Mouse (Mus musculus) bone marrow, adult 2 months (tissue): ENCODE data around the gene Aqp8. TPM values are rescaled to one million over a fixed set of nuclear protein-coding genes. Genes with fewer than 3 reads are reported as not detected.

Source experiments
- H3K27ac ChIP-seq: fragments of 200-500 bp; 2 replicates; pipeline ENCODE4 v1.5.1; 2012; ENCODE audit warnings: low read depth, mild to moderate bottlenecking, control low read depth, inconsistent platforms, low read length; ENCODE audit not compliant: control insufficient read depth, poor library complexity, insufficient read depth
- H3K4me1 ChIP-seq: fragments of 200-500 bp; 2 replicates; pipeline ENCODE4 v1.6.1; 2011; ENCODE audit warnings: low read length; ENCODE audit not compliant: control insufficient read depth, insufficient read depth
- H3K4me3 ChIP-seq: fragments of 200-500 bp; replicated peaks from 2 replicates; pipeline ENCODE3; 2011; ENCODE audit warnings: mild to moderate bottlenecking, low read depth, low read length, control low read depth; ENCODE audit not compliant: control insufficient read depth
- CTCF ChIP-seq: fragments of 200-500 bp; IDR thresholded peaks from 2 replicates; pipeline ENCODE4 v1.5.1; 2011; ENCODE audit warnings: low read length, control low read depth; ENCODE audit not compliant: control insufficient read depth, insufficient read depth
- POLR2A ChIP-seq: fragments of 200-500 bp; IDR thresholded peaks from 2 replicates; pipeline ENCODE4 v1.6.1; 2011; ENCODE audit warnings: low read depth, mild to moderate bottlenecking, control low read depth, low read length, borderline replicate concordance; ENCODE audit not compliant: control insufficient read depth
- WGBS: fragments of 180-500 bp; shearing (Covaris S2); methylation state at CpG from one replicate; pipeline ENCODE4 v1.1.7; 2018; 5-methylcytosine and 5-hydroxymethylcytosine counted together
- polyA plus RNA-seq: library from polyadenylated mRNA; stranded (reverse); fragments of >200 nt; gene quantifications from 2 replicates; pipeline ENCODE4 v1.2.4, GENCODE M21; 2011; ENCODE audit warnings: low replicate concordance; ENCODE audit not compliant: missing spikeins, insufficient read depth, insufficient read length

Gene Aqp8
- polyA plus RNA-seq, 1 experiment, result 1.3 TPM

DNA sequence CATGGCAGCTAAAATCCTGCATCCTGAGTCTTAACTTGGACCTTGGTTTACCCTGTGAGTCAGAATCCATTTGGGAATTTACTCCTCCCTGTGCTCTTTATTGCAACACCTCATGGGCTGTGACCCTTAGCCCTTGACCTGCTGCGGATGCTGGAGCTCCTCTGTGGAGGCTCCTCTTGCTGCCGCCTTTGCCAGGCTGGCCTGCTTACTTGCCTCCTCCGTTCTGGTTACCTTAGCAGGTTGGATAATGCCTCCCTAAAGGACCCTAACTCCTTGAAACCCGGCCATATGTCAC lies 31.7 kb upstream of the Aqp8 start:
- Histone ChIP-seq H3K27ac (peak overlapping the region; percentile 84; the same call in 1 of the 2 replicates), H3K4me1 (peaks cover 2% of the 10 kb centered on the region; the same call in 1 of the 2 replicates), H3K4me3 (no peak overlapping the region)
- WGBS, result 82% methylated on average over 4 of the region's 4 CpGs
- TF ChIP-seq POLR2A (no peak), CTCF (no peak)

- no peak overlapping the region for H3K4me3 ChIP-seq
- H3K27ac ChIP-seq, result no peak overlapping the region
- 76% methylated on average over 4 of the region's 4 CpGs for WGBS
- H3K4me1 ChIP-seq, result peaks cover 2% of the 10 kb centered on the region; the same call in 1 of the 2 replicates
- TF ChIP-seq POLR2A, result no peak
- TF ChIP-seq CTCF, result no peak
Observed at GRCm38 (mm10) chr7:123431206-123431605, 30.9 kb upstream of the Aqp8 start.

DNA sequence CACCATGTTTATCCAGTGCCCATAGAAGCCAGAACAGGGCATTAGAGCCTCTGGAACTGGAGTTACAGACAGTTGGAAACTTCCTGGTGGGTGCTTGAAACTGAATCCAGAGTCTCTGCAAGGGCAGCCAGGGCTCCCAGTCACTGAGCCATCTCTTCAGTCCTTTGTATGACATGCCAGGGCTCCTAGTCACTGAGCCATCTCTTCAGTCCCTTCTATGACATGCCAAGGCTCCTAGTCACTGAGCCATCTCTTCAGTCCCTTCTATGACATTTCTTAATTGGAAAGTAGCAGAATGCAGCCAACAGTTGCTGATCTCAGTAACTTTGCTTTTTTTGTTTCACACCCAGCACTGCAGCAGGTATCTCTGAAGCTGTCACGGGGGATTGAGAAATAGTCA lies 20.0 kb upstream of the Aqp8 start:
- H3K27ac ChIP-seq, result no peak overlapping the region
- 57% methylated on average over 1 of the region's 1 CpGs for WGBS

GRCm38 (mm10) chr7:123448794-123449193 lies 13.3 kb upstream of the Aqp8 start:
- 69% methylated on average over 2 of the region's 2 CpGs for WGBS
- TF ChIP-seq POLR2A (no peak), CTCF (no peak)
- Histone ChIP-seq H3K27ac (no peak overlapping the region), H3K4me3 (no peak overlapping the region), H3K4me1 (no peaks in the 10 kb centered on the region)

More for the DNA sequence above, 20.0 kb upstream of the Aqp8 start:
- H3K4me1 ChIP-seq, result no peaks in the 10 kb centered on the region
- no peak overlapping the region for H3K4me3 ChIP-seq
- TF ChIP-seq CTCF (no peak), POLR2A (no peak)

- no peaks in the 10 kb centered on the region for H3K4me1 ChIP-seq
- TF ChIP-seq POLR2A (no peak), CTCF (no peak)
- no peak overlapping the region for H3K27ac ChIP-seq
- 83% methylated on average over 10 of the region's 10 CpGs for WGBS
- no peak overlapping the region for H3K4me3 ChIP-seq
Observed at GRCm38 (mm10) chr7:123449676-123450075, 12.4 kb upstream of the Aqp8 start.

- TF ChIP-seq CTCF (no peak), POLR2A (no peak)
- 76% methylated on average over 2 of the region's 2 CpGs for WGBS
- Histone ChIP-seq H3K27ac (no peak overlapping the region), H3K4me1 (no peaks in the 10 kb centered on the region), H3K4me3 (no peak overlapping the region)
Observed at GRCm38 (mm10) chr7:123450515-123450914, 11.6 kb upstream of the Aqp8 start.

- TF ChIP-seq CTCF, result no peak
- TF ChIP-seq POLR2A, result no peak
- H3K27ac ChIP-seq, result no peak overlapping the region
Observed at GRCm38 (mm10) chr7:123452551-123452950, 9.5 kb upstream of the Aqp8 start.

GRCm38 (mm10) chr7:123453066-123453465 lies 9.0 kb upstream of the Aqp8 start:
- no peak for TF ChIP-seq POLR2A
- TF ChIP-seq CTCF, result no peak
- WGBS, result 71% methylated on average over 8 of the region's 8 CpGs
- Histone ChIP-seq H3K4me1 (no peaks in the 10 kb centered on the region), H3K4me3 (no peak overlapping the region), H3K27ac (no peak overlapping the region)

More at GRCm38 (mm10) chr7:123452551-123452950, 9.5 kb upstream of the Aqp8 start:
- Histone ChIP-seq H3K4me3 (no peak overlapping the region), H3K4me1 (no peaks in the 10 kb centered on the region)
- WGBS, result 81% methylated on average over 6 of the region's 6 CpGs

- Histone ChIP-seq H3K4me3 (no peak overlapping the region), H3K4me1 (no peaks in the 10 kb centered on the region), H3K27ac (no peak overlapping the region)
- WGBS, result 79% methylated on average over 3 of the region's 3 CpGs
- TF ChIP-seq CTCF (no peak), POLR2A (no peak)
Observed at GRCm38 (mm10) chr7:123455088-123455487, 7.0 kb upstream of the Aqp8 start.
